Mouse (Mus musculus) neural tube, embryonic 14.5 days (tissue): ENCODE measurements around the gene Trp53tg5. TPM values are rescaled to one million over a fixed set of nuclear protein-coding genes. Genes with fewer than 3 reads are reported as not detected.

Experiments used
- ATAC-seq: fragments of 200-750 bp; cut with Nextera tagmentation; 2 replicates; pipeline ENCODE4 v1.8.0; 2017; ENCODE audit warnings: low read depth, mild to moderate bottlenecking, moderate TSS enrichment, moderate library complexity
- H3K27ac ChIP-seq: fragments of 300-500 bp; sonication (generic); 2 replicates; pipeline ENCODE4 v1.5.1; 2014; ENCODE audit warnings: low read depth, mild to moderate bottlenecking, control low read depth, low read length, moderate library complexity, mixed read lengths
- H3K27me3 ChIP-seq: fragments of 300-500 bp; sonication (generic); 2 replicates; pipeline ENCODE4 v1.6.1; 2014; ENCODE audit warnings: low read length; ENCODE audit not compliant: control insufficient read depth, insufficient read depth
- H3K36me3 ChIP-seq: fragments of 300-500 bp; sonication (generic); 2 replicates; pipeline ENCODE4 v1.6.1; 2014; ENCODE audit warnings: low read length, mixed read lengths; ENCODE audit not compliant: control insufficient read depth, insufficient read depth
- H3K4me1 ChIP-seq: fragments of 300-500 bp; sonication (generic); 2 replicates; pipeline ENCODE4 v1.6.1; 2014; ENCODE audit warnings: low read length; ENCODE audit not compliant: control insufficient read depth, insufficient read depth
- H3K4me2 ChIP-seq: fragments of 300-500 bp; sonication (generic); 2 replicates; pipeline ENCODE4 v1.6.1; 2014; ENCODE audit warnings: mild to moderate bottlenecking, low read depth, low read length, control low read depth
- H3K4me3 ChIP-seq: fragments of 300-500 bp; sonication (generic); 2 replicates; pipeline ENCODE4 v1.5.1; 2014; ENCODE audit warnings: low read depth, low read length, control low read depth, mixed read lengths
- H3K9ac ChIP-seq: fragments of 300-500 bp; sonication (generic); replicated peaks from 2 replicates; pipeline ENCODE4 v1.6.1; 2014; ENCODE audit warnings: low read depth, mild to moderate bottlenecking, control low read depth, low read length, mixed read lengths
- H3K9me3 ChIP-seq: fragments of 300-500 bp; sonication (generic); 2 replicates; pipeline ENCODE4 v1.6.1; 2016; ENCODE audit warnings: low read length; ENCODE audit not compliant: control insufficient read depth
- WGBS: fragments of 180-500 bp; shearing (Covaris S2); extraction: QIAGEN DNeasy Blood & Tissue Kit; methylation state at CpG from one replicate; pipeline ENCODE4 v1.1.7; 2014; 5-methylcytosine and 5-hydroxymethylcytosine counted together
- polyA plus RNA-seq: library from polyadenylated mRNA; unstranded; fragments of >200 nt; fragmentation: Nextera tagmentation; extraction: Ambion mirVana; gene quantifications from 2 replicates; pipeline ENCODE4 v1.2.1, GENCODE M21; 2014

Trp53tg5 gene
- polyA plus RNA-seq, 1 experiment from 2014 or later: not detected

DNA sequence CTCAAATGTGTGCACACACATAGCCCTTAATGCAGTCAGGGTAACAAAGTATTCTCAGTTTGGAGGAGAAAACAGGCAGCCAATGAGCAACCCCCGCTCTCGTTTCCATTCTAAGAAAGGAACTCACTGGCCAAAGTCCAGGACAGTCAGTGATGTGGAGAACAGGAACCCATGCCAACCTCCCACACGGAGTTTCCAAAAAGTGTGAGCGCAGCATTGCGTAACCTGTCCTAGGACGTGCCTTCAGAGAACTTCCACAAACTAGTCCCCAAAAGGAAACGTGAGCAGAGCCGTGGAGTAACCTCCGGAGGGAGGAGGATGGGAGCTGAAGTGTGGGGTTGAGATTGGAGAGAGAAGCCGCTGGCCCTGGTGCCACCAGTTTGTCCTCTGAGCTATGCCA lies 18.7 kb downstream of the Trp53tg5 start:
- H3K4me1 ChIP-seq: no peaks in the 10 kb centered on the region
- 83% methylated on average over 10 of the region's 10 CpGs for WGBS
- H3K36me3 ChIP-seq: no peaks in the 10 kb centered on the region
- H3K27ac ChIP-seq: no peak overlapping the region
- no peak for ATAC-seq
- H3K9me3 ChIP-seq: no peaks in the 10 kb centered on the region
- H3K9ac ChIP-seq: no peak overlapping the region
- H3K27me3 ChIP-seq: no peaks in the 10 kb centered on the region
- H3K4me2 ChIP-seq: no peak overlapping the region
- no peak overlapping the region for H3K4me3 ChIP-seq

DNA sequence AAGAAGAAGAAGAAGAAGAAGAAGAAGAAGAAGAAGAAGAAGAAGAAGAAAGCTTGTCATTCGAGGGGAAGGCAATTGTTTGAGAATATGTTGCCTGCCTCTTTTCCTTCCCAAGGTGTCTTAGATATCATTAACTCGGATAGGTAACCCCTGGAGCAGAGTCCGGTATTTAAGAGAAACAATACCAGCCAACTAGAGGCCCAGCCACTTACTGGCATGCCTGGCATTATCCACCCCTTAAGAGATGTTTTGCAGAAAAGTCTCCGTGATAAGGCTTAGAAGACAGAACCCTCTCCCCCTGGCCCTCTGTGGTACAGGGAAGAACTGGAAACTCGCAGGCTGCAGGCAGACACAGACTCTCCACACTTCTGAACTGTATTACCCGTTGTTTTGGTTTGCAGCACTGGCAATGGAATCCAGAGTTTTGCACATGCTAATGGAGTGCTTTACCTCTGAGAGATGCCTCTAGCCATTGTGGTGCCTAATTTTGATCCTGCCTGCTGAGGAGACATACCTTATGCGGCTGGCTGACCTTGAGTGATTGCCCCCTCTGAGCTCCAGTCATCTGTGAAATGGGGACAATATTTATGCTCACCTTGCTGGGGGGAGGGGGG lies 19.5 kb downstream of the Trp53tg5 start:
- no peak for ATAC-seq
- Histone ChIP-seq H3K9me3 (no peaks in the 10 kb centered on the region), H3K9ac (no peak overlapping the region), H3K27me3 (no peaks in the 10 kb centered on the region), H3K4me1 (no peaks in the 10 kb centered on the region), H3K4me3 (no peak overlapping the region), H3K4me2 (no peak overlapping the region), H3K27ac (no peak overlapping the region), H3K36me3 (no peaks in the 10 kb centered on the region)
- 73% methylated on average over 7 of the region's 7 CpGs for WGBS

DNA sequence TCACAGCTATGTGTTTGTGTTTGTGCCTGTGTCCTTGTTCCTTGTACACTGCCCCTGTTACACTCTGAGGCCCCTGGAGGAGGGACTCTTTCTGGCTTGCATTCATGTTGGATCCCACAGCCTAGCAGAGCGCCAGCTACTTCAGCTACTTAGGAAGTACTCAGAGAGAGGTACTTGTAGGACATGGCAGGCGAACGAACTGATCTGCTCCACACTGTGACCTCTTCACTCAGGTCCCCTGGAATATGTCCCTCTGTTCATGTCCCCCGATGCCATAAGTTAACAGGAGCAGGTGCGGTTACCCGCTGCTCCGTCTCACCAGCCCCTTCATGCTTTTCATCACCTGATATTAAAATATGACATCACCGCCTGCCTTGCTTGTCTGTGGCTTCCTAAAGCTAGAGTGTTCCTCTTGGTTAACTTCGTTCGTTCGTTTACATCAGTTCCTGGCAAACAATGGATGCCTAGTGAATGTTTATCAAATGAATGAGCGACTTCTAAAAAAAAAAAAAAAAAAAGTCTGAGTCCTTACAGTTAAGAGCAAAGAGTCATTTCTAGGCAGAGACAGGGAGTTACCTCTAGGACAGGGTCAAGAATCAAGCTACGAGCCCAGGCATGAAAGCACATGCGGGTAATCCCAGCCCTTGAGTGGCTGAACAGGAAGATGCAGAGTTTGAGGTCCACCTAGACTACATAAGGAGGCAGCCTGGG lies 20.3 kb downstream of the Trp53tg5 start:
- 85% methylated on average over 14 of the region's 14 CpGs for WGBS
- Histone ChIP-seq H3K36me3 (no peaks in the 10 kb centered on the region), H3K4me1 (no peaks in the 10 kb centered on the region), H3K9me3 (no peaks in the 10 kb centered on the region), H3K27me3 (no peaks in the 10 kb centered on the region), H3K4me3 (no peak overlapping the region), H3K4me2 (no peak overlapping the region), H3K9ac (no peak overlapping the region), H3K27ac (no peak overlapping the region)
- no peak for ATAC-seq

DNA sequence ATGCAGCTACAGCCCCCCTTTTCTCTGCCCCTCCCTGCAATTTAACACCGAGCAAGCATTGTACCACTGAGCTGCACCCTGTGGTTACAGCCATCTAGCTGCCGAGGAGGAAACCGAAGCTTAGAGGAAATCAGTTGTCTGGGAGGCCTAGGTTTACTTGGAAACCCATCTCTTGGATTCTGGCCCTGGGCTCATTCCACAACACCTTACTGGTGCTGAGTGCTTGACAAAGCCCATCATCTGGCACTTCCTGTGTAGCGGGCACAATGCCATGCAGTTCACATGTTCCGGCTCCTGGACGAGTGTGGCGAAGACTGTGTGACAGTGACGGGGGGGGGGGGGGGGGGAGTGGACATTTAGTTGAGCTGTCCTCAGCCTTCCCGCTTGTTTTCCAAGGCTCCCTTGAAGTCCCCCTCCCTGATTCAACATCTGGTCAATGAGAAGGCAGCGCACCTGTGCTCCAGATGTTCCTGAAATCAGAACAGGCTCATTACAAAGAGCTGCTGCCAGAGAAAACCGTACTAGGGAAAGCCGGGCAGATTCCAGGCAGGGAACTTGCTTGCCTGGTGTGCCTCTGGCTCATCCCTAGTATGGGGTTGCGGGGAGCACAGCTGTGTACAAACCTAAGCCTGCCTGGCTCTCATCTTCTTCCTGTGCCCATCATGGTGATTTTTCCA lies 21.4 kb downstream of the Trp53tg5 start:
- Histone ChIP-seq H3K4me1 (no peaks in the 10 kb centered on the region), H3K4me2 (no peak overlapping the region), H3K27ac (no peak overlapping the region), H3K9me3 (no peaks in the 10 kb centered on the region), H3K9ac (no peak overlapping the region), H3K4me3 (no peak overlapping the region), H3K27me3 (no peaks in the 10 kb centered on the region), H3K36me3 (no peaks in the 10 kb centered on the region)
- WGBS: 46% methylated on average over 13 of the region's 13 CpGs
- ATAC-seq: no peak

DNA sequence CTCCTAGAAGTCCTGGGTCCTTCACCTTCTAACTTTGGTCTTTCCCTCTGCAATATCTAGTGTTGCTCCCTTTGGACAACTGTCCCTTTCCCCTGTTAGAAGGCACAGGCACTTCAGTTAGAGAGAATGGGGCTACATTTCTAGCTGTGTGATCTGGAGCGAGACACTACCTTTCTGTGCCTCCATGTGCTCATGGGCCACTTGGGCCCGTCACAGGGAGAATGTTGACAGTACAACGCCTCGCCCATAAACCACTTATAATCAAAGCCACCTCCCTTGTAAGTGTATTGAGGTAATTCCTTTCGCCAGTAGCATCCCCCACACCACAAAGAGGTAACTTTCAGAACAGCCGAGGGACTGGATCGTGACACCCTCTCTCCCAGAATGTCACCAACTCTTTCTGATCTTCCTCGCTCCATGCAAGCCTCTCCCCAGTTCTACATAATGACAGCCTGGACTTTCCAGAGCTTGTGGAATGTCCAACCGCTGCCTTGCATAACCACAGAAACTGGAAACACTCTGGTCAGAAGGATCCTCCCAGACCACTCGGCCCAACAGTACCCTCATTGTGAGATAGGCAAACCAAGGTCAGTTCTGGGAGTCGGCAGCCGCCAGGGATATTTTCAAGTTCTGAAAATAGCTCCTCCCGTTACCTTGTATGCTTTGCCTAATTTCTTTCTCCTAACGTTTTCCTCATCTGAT lies 24.0 kb downstream of the Trp53tg5 start:
- H3K9ac ChIP-seq: no peak overlapping the region
- no peaks in the 10 kb centered on the region for H3K27me3 ChIP-seq
- no peaks in the 10 kb centered on the region for H3K36me3 ChIP-seq
- no peak overlapping the region for H3K27ac ChIP-seq
- H3K4me3 ChIP-seq: no peak overlapping the region
- H3K9me3 ChIP-seq: no peaks in the 10 kb centered on the region
- no peak overlapping the region for H3K4me2 ChIP-seq
- WGBS: 85% methylated on average over 14 of the region's 14 CpGs
- no peaks in the 10 kb centered on the region for H3K4me1 ChIP-seq
- ATAC-seq: no peak

DNA sequence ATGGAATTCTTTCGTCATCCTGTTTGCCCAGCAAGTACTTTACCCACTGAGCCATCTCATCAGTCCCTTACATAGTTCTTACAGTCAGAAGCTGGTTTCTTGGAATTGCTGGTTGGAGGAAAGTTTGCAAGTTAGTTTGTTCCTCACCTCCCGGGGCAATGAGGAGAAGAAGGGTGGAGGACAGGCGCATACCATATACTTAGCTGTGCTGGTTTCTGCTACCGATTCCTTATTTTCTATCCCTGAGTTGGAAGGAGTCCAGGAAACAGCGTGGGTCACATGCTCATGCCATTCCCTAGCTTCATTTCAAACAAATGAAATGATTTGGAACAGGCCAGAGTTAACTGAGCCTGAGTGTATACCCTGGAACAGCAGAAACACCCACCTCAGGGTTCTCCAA lies 24.6 kb downstream of the Trp53tg5 start:
- Histone ChIP-seq H3K36me3 (no peaks in the 10 kb centered on the region), H3K4me3 (no peak overlapping the region), H3K4me1 (no peaks in the 10 kb centered on the region), H3K27me3 (no peaks in the 10 kb centered on the region), H3K4me2 (no peak overlapping the region), H3K27ac (no peak overlapping the region), H3K9ac (no peak overlapping the region), H3K9me3 (no peaks in the 10 kb centered on the region)
- WGBS: 86% methylated on average over 5 of the region's 5 CpGs
- no peak for ATAC-seq

DNA sequence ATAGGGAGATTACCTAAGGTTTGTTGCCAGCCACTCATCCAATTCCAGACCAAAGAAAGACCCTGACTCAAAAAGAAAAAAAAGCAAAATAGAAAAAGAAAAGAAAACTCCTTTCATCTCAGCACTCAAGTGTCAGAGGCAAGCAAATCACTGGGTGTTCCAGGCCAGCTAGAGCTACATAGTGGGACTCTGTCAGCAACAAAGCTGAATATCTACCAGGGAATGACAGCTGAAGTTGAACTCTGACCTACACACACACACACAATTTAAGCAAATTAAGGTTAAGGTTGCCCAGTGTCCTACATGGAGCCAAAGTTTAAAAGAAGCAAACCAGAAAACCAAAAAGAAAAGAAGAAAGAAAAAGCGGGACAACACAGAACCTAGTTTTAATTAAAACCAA lies 25.4 kb downstream of the Trp53tg5 start:
- no peak overlapping the region for H3K27ac ChIP-seq
- H3K9me3 ChIP-seq: no peaks in the 10 kb centered on the region
- 96% methylated on average over 1 of the region's 1 CpGs for WGBS
- H3K36me3 ChIP-seq: no peaks in the 10 kb centered on the region
- no peaks in the 10 kb centered on the region for H3K27me3 ChIP-seq
- 0 out of 2 replicates have a peak, but pooled peaks cover 3% of the 10 kb centered on the region for H3K4me1 ChIP-seq
- no peak overlapping the region for H3K9ac ChIP-seq
- H3K4me3 ChIP-seq: no peak overlapping the region
- H3K4me2 ChIP-seq: no peak overlapping the region
- no peak for ATAC-seq

DNA sequence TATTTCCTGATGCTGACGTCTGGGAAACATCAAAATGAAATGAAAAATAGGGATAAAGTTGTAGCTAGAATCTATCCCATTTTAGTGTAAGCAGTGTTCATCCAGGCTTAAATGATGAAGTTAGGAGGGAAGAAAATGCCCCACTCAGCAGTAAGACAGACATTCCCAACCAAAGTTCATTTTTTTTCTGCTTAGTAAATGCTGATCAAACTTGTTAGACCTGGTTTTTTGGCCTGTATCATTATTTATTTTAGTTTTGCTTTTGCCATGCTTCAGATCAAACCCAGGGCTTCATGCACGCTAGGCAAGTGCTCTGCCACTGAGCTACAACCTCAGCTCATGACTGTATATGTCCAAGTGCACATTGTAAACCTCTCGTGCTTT lies 27.4 kb downstream of the Trp53tg5 start:
- H3K4me2 ChIP-seq: no peak overlapping the region
- no peak overlapping the region for H3K9ac ChIP-seq
- H3K9me3 ChIP-seq: no peaks in the 10 kb centered on the region
- 0 out of 2 replicates have a peak, but pooled peaks cover 2% of the 10 kb centered on the region for H3K27me3 ChIP-seq
- no peak overlapping the region for H3K27ac ChIP-seq
- no peak overlapping the region for H3K4me3 ChIP-seq
- H3K36me3 ChIP-seq: no peaks in the 10 kb centered on the region
- WGBS: 88% methylated on average over 3 of the region's 3 CpGs
- H3K4me1 ChIP-seq: peaks cover 9% of the 10 kb centered on the region; the same call in 1 of the 2 replicates
- no peak for ATAC-seq
